Mouse (Mus musculus) liver, embryonic 12.5 days (tissue): ENCODE results near the gene 5730596B20Rik. TPM values are rescaled to one million over a fixed set of nuclear protein-coding genes. Genes with fewer than 3 reads are reported as not detected.

Experiments used
- ATAC-seq: fragments of 200-750 bp; cut with Nextera tagmentation; 2 replicates; pipeline ENCODE4 v1.8.0; 2017; ENCODE audit warnings: moderate number of reproducible peaks, mild to moderate bottlenecking, moderate library complexity
- H3K27ac ChIP-seq: fragments of 300-500 bp; sonication (generic); 2 replicates; pipeline ENCODE4 v1.5.1; 2016; ENCODE audit warnings: mild to moderate bottlenecking
- H3K27me3 ChIP-seq: fragments of 300-500 bp; sonication (generic); replicated peaks from 2 replicates; pipeline ENCODE4 v1.6.1; 2016; ENCODE audit warnings: mild to moderate bottlenecking, moderate library complexity
- H3K36me3 ChIP-seq: fragments of 300-500 bp; sonication (generic); 2 replicates; pipeline ENCODE4 v1.6.1; 2016; ENCODE audit warnings: mild to moderate bottlenecking, moderate library complexity
- H3K4me1 ChIP-seq: fragments of 300-500 bp; sonication (generic); 2 replicates; pipeline ENCODE4 v1.6.1; 2016
- H3K4me2 ChIP-seq: fragments of 300-500 bp; sonication (generic); 2 replicates; pipeline ENCODE4 v1.6.1; 2016; ENCODE audit warnings: mild to moderate bottlenecking, moderate library complexity
- H3K4me3 ChIP-seq: fragments of 300-500 bp; sonication (generic); 2 replicates; pipeline ENCODE4 v1.5.1; 2016; ENCODE audit warnings: mild to moderate bottlenecking, moderate library complexity
- H3K9ac ChIP-seq: fragments of 300-500 bp; sonication (generic); 2 replicates; pipeline ENCODE4 v1.6.1; 2016; ENCODE audit warnings: mild to moderate bottlenecking, moderate library complexity
- H3K9me3 ChIP-seq: fragments of 300-500 bp; sonication (generic); replicated peaks from 2 replicates; pipeline ENCODE4 v1.6.1; 2016; ENCODE audit warnings: mild to moderate bottlenecking, moderate library complexity
- WGBS: fragments of 180-500 bp; shearing (Covaris S2); methylation state at CpG from one replicate; pipeline ENCODE4 v1.1.7; 2016; ENCODE audit not compliant: insufficient replicate concordance; 5-methylcytosine and 5-hydroxymethylcytosine counted together
- polyA plus RNA-seq: library from polyadenylated mRNA; unstranded; fragments of >200 nt; fragmentation: Nextera tagmentation; extraction: Ambion mirVana; gene quantifications from 2 replicates; pipeline ENCODE4 v1.2.1, GENCODE M21; 2016

5730596B20Rik gene
- polyA plus RNA-seq, 1 experiment from 2014 or later = 0.29 TPM

DNA sequence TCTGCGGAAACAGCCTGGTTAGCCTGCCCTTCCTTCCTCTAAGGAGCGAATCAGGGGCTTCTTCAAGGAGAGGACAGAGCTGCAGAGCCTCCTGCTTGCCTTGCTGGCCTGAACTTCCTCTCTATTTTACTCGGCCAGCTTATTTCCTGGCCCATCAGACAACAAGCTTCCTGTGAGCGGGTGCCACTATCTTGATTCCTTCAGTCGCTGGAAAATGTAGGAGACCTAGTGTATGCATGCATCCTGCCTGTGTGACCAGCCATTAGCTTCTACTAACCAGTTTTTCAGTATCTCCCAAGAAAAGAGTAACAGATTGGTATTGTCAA lies 6.4 kb upstream of the 5730596B20Rik start:
- Histone ChIP-seq H3K27ac (peak overlapping the region; percentile 58; the same call in 1 of the 2 replicates), H3K36me3 (no peaks in the 10 kb centered on the region), H3K4me1 (peaks cover 12% of the 10 kb centered on the region; the same call in 1 of the 2 replicates), H3K4me3 (no peak overlapping the region), H3K9me3 (no peaks in the 10 kb centered on the region), H3K27me3 (peaks cover 98% of the 10 kb centered on the region), H3K4me2 (peak overlapping the region; percentile 15; the same call in 1 of the 2 replicates), H3K9ac (no peak overlapping the region)
- ATAC-seq = 0 out of 2 replicates have a peak, but pooled peaks have one; percentile 13
- 2% methylated on average over 5 of the region's 5 CpGs for WGBS

GRCm38 (mm10) chr6:52171331-52171730 lies 6.0 kb upstream of the 5730596B20Rik start:
- Histone ChIP-seq H3K9ac (no peak overlapping the region), H3K36me3 (no peaks in the 10 kb centered on the region), H3K4me1 (peaks cover 12% of the 10 kb centered on the region; the same call in 1 of the 2 replicates), H3K27ac (peak overlapping the region; percentile 58), H3K27me3 (peaks cover 98% of the 10 kb centered on the region), H3K4me3 (no peak overlapping the region), H3K4me2 (no peak overlapping the region), H3K9me3 (no peaks in the 10 kb centered on the region)
- no peak for ATAC-seq
- WGBS = 11% methylated on average over 4 of the region's 4 CpGs

- 0 out of 2 replicates have a peak overlapping the region, but pooled peaks have one; percentile 14 for H3K9ac ChIP-seq
- H3K9me3 ChIP-seq = no peaks in the 10 kb centered on the region
- peaks cover 12% of the 10 kb centered on the region; the same call in 1 of the 2 replicates for H3K4me1 ChIP-seq
- H3K27ac ChIP-seq = peak overlapping the region; percentile 58; the same call in 1 of the 2 replicates
- WGBS = 11% methylated on average over 7 of the region's 7 CpGs
- H3K36me3 ChIP-seq = no peaks in the 10 kb centered on the region
- H3K4me3 ChIP-seq = no peak overlapping the region
- ATAC-seq = no peak
- peak overlapping the region; percentile 52 for H3K4me2 ChIP-seq
- peaks cover 98% of the 10 kb centered on the region for H3K27me3 ChIP-seq
Measured at GRCm38 (mm10) chr6:52171938-52172337, 5.4 kb upstream of the 5730596B20Rik start.

- peak overlapping the region; percentile 66; the same call in 1 of the 2 replicates for H3K27ac ChIP-seq
- 0 out of 2 replicates have a peak, but pooled peaks have one; percentile 32 for ATAC-seq
- peak overlapping the region; percentile 52 for H3K4me2 ChIP-seq
- H3K4me1 ChIP-seq = peaks cover 12% of the 10 kb centered on the region; the same call in 1 of the 2 replicates
- H3K4me3 ChIP-seq = peak overlapping the region; percentile 23
- H3K36me3 ChIP-seq = no peaks in the 10 kb centered on the region
- H3K9me3 ChIP-seq = no peaks in the 10 kb centered on the region
- H3K9ac ChIP-seq = 0 out of 2 replicates have a peak overlapping the region, but pooled peaks have one; percentile 14
- H3K27me3 ChIP-seq = peaks cover 98% of the 10 kb centered on the region
- WGBS = 2% methylated on average over 35 of the region's 35 CpGs
Measured at GRCm38 (mm10) chr6:52172501-52172900, 4.8 kb upstream of the 5730596B20Rik start.

GRCm38 (mm10) chr6:52173648-52174047 lies 3.6 kb upstream of the 5730596B20Rik start:
- Histone ChIP-seq H3K27ac (no peak overlapping the region), H3K9ac (no peak overlapping the region), H3K4me2 (peak overlapping the region; percentile 52; the same call in 1 of the 2 replicates), H3K9me3 (no peaks in the 10 kb centered on the region), H3K36me3 (no peaks in the 10 kb centered on the region), H3K27me3 (peaks cover 98% of the 10 kb centered on the region), H3K4me1 (peaks cover 12% of the 10 kb centered on the region; the same call in 1 of the 2 replicates), H3K4me3 (no peak overlapping the region)
- no peak for ATAC-seq
- WGBS = 3% methylated on average over 4 of the region's 4 CpGs

GRCm38 (mm10) chr6:52174968-52175751 lies 2.1 kb upstream of the 5730596B20Rik start:
- no peaks in the 10 kb centered on the region for H3K36me3 ChIP-seq
- peaks cover 98% of the 10 kb centered on the region for H3K27me3 ChIP-seq
- peaks cover 12% of the 10 kb centered on the region; the same call in 1 of the 2 replicates for H3K4me1 ChIP-seq
- peak overlapping the region; percentile 53 for H3K9ac ChIP-seq
- H3K4me3 ChIP-seq = peak overlapping the region; percentile 50
- H3K27ac ChIP-seq = peak overlapping the region; percentile 77
- H3K9me3 ChIP-seq = no peaks in the 10 kb centered on the region
- 3% methylated on average over 41 of the region's 41 CpGs for WGBS
- H3K4me2 ChIP-seq = peak overlapping the region; percentile 49
- ATAC-seq = no peak

DNA sequence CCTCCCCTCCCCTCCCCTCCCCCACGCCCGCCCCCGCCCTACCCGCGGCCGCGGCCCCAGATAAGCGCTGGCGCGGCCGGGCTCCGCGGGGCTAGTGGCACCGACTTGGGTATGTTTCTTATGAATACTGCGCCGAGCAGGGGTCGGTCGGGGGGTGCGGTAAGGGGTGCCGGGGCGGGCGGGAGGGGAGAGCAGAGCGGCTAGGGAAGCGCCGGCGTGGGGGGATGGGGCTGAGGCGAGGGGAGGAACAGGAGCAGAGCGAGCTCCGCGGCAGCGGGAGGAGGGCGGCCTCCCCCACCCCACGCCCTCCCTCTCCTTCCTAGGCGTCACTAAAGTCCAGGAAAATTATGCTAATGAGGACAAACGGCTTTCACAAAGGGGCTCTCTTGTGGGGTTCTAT lies 1.4 kb upstream of the 5730596B20Rik start:
- Histone ChIP-seq H3K4me1 (peaks cover 12% of the 10 kb centered on the region; the same call in 1 of the 2 replicates), H3K27me3 (peaks cover 98% of the 10 kb centered on the region), H3K4me2 (peak overlapping the region; percentile 49), H3K9me3 (no peaks in the 10 kb centered on the region), H3K36me3 (no peaks in the 10 kb centered on the region), H3K4me3 (peak overlapping the region; percentile 50), H3K9ac (peak overlapping the region; percentile 53), H3K27ac (peak overlapping the region; percentile 77)
- no peak for ATAC-seq
- 1% methylated on average over 11 of the region's 35 CpGs for WGBS

GRCm38 (mm10) chr6:52176391-52176790 lies 907 bp upstream of the 5730596B20Rik start:
- peak overlapping the region; percentile 50 for H3K4me3 ChIP-seq
- peaks cover 98% of the 10 kb centered on the region for H3K27me3 ChIP-seq
- peak overlapping the region; percentile 39; the same call in 1 of the 2 replicates for H3K9ac ChIP-seq

GRCm38 (mm10) chr6:52177806-52178205 lies 508 bp downstream of the 5730596B20Rik start:
- Histone ChIP-seq H3K4me2 (peak overlapping the region; percentile 49), H3K9ac (0 out of 2 replicates have a peak overlapping the region, but pooled peaks have one; percentile 13), H3K27me3 (peaks cover 98% of the 10 kb centered on the region), H3K27ac (no peak overlapping the region), H3K4me3 (peak overlapping the region; percentile 50; the same call in 1 of the 2 replicates), H3K36me3 (no peaks in the 10 kb centered on the region), H3K9me3 (no peaks in the 10 kb centered on the region), H3K4me1 (peaks cover 1% of the 10 kb centered on the region; the same call in 1 of the 2 replicates)
- WGBS = 2% methylated on average over 9 of the region's 9 CpGs
- no peak for ATAC-seq

More at GRCm38 (mm10) chr6:52176391-52176790, 907 bp upstream of the 5730596B20Rik start:
- Histone ChIP-seq H3K36me3 (no peaks in the 10 kb centered on the region), H3K4me1 (peaks cover 12% of the 10 kb centered on the region; the same call in 1 of the 2 replicates), H3K27ac (peak overlapping the region; percentile 77; the same call in 1 of the 2 replicates), H3K4me2 (peak overlapping the region; percentile 49), H3K9me3 (no peaks in the 10 kb centered on the region)
- ATAC-seq = no peak
- WGBS = 4% methylated on average over 6 of the region's 6 CpGs

DNA sequence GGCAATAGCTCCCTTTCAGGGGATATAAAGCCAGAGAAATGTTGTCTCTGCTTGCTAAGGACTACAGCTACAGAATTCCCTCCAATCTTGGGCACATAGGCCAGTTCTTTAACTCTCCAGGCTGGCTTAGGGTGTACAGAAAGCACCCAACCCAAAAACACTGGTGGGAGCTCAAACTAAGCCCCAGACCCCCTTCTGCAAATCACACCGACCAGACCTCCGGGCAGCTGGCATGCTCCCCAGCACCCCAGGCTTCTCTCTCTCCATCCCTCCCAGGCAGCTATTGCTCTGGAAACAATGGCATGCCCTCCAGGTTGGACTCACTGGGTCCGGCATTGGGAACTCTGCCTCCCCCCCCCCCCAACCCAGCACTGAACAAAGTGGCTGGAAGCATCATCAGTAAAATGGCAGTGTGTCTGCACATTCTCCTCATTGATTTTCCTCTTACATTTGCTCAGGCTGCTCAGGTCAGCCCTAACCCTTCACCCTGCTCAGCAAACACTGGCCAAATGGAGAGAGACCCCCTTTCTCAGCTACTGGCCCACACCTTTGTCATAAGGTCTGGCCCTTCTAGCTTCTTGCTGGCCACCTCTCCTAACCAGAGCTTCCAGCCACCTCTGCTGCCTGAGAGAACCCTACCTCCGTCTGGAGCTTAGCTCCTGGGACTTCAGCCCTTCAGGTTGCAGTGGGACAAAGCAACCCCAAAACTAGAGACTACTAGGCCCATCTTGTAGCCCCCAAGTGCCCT lies 1.8 kb downstream of the 5730596B20Rik start:
- WGBS = 8% methylated on average over 4 of the region's 4 CpGs
- no peaks in the 10 kb centered on the region for H3K36me3 ChIP-seq
- H3K9ac ChIP-seq = peak overlapping the region; percentile 27; the same call in 1 of the 2 replicates
- H3K27ac ChIP-seq = peak overlapping the region; percentile 28; the same call in 1 of the 2 replicates
- 0 out of 2 replicates have a peak, but pooled peaks cover 10% of the 10 kb centered on the region for H3K4me1 ChIP-seq
- peak overlapping the region; percentile 43 for H3K4me2 ChIP-seq
- H3K9me3 ChIP-seq = no peaks in the 10 kb centered on the region
- peak overlapping the region; percentile 26 for H3K4me3 ChIP-seq
- H3K27me3 ChIP-seq = peaks cover 98% of the 10 kb centered on the region
- no peak for ATAC-seq

GRCm38 (mm10) chr6:52179690-52180089 lies 2.4 kb downstream of the 5730596B20Rik start:
- no peaks in the 10 kb centered on the region for H3K36me3 ChIP-seq
- 3% methylated on average over 10 of the region's 10 CpGs for WGBS
- H3K9ac ChIP-seq = peak overlapping the region; percentile 27; the same call in 1 of the 2 replicates
- H3K4me3 ChIP-seq = peak overlapping the region; percentile 26
- no peak overlapping the region for H3K27ac ChIP-seq
- H3K4me1 ChIP-seq = peaks cover 12% of the 10 kb centered on the region; the same call in 1 of the 2 replicates
- peak overlapping the region; percentile 43 for H3K4me2 ChIP-seq
- no peak for ATAC-seq
- peaks cover 100% of the 10 kb centered on the region for H3K27me3 ChIP-seq
- H3K9me3 ChIP-seq = no peaks in the 10 kb centered on the region
